Mouse (Mus musculus) CD8-positive naive resting alpha-beta T cell, adult 2 months (primary cell): ENCODE results near the gene P2ry6.

ENCODE experiments used
- DNase-seq, 2 experiments: peaks; one replicate each; pipeline ENCODE4 v3.0.0; 2022; ENCODE audit warnings: low read depth in 2 of 2, low spot score in 2 of 2

Gene P2ry6

GRCm38 (mm10) chr7:100974135-100974903 lies at the start of gene P2ry6:
TSS of gene P2ry6 (minus strand) at chr7:100974649.
- no peak for DNase-seq

- no peak for DNase-seq
These were observed 43.0 kb upstream of the P2ry6 start for GRCm38 (mm10) chr7:101017492-101017891.

GRCm38 (mm10) chr7:101017021-101017461 lies 42.6 kb upstream of the P2ry6 start:
- DNase-seq = no peak

GRCm38 (mm10) chr7:101014985-101015384 lies 40.5 kb upstream of the P2ry6 start:
- no peak for DNase-seq

GRCm38 (mm10) chr7:101014041-101014440 lies 39.6 kb upstream of the P2ry6 start:
- no peak for DNase-seq

GRCm38 (mm10) chr7:101012541-101012940 lies 38.1 kb upstream of the P2ry6 start, which contains the start of gene P2ry2:
TSS of gene P2ry2 (minus strand) at chr7:101012866.
- no peak for DNase-seq

- peak; percentile 20 to 41 for DNase-seq
These were observed 37.4 kb upstream of the P2ry6 start for GRCm38 (mm10) chr7:101011681-101012367.

- DNase-seq = no peak
These were observed 36.3 kb upstream of the P2ry6 start for GRCm38 (mm10) chr7:101010741-101011140.

GRCm38 (mm10) chr7:101006201-101006600 lies 31.8 kb upstream of the P2ry6 start:
- no peak for DNase-seq

- DNase-seq = no peak
These were observed 30.7 kb upstream of the P2ry6 start for GRCm38 (mm10) chr7:101005119-101005518.

GRCm38 (mm10) chr7:101003442-101004326 lies 29.2 kb upstream of the P2ry6 start:
- DNase-seq = no peak

- DNase-seq = no peak
These were observed 27.8 kb upstream of the P2ry6 start for GRCm38 (mm10) chr7:101002274-101002673.

GRCm38 (mm10) chr7:100999623-101000022 lies 25.2 kb upstream of the P2ry6 start:
- DNase-seq = no peak

GRCm38 (mm10) chr7:100998578-100998960 lies 24.1 kb upstream of the P2ry6 start:
- no peak for DNase-seq

- no peak for DNase-seq
These were observed 23.6 kb upstream of the P2ry6 start for GRCm38 (mm10) chr7:100997951-100998577.

- DNase-seq = no peak
These were observed 22.8 kb upstream of the P2ry6 start for GRCm38 (mm10) chr7:100997215-100997614.

- no peak for DNase-seq
These were observed 21.5 kb upstream of the P2ry6 start for GRCm38 (mm10) chr7:100995951-100996350.

GRCm38 (mm10) chr7:100995260-100995864 lies 20.9 kb upstream of the P2ry6 start:
- no peak for DNase-seq

GRCm38 (mm10) chr7:100993166-100993565 lies 18.7 kb upstream of the P2ry6 start:
- DNase-seq = no peak

- peak in 1 of 2 experiments; percentile 8 for DNase-seq
These were observed 17.5 kb upstream of the P2ry6 start for GRCm38 (mm10) chr7:100991972-100992371.
